Mouse (Mus musculus): ENCODE measurements around the gene Atat1. TPM values are rescaled to one million over a fixed set of nuclear protein-coding genes. Genes with fewer than 3 reads are reported as not detected.
A peak's percentile ranks its signal among the peaks of the same experiment; 100 is the strongest.
"Not testable (repeated sequence)": the region's sequence is repeated elsewhere in the genome, so short reads cannot be mapped to it uniquely, and the experiment has no call there.

Atat1 gene
- 43.4 and 45.4 TPM in 2 replicates for polyA plus RNA-seq (2015; fragmentation: Nextera tagmentation; extraction: Ambion mirVana)

DNA sequence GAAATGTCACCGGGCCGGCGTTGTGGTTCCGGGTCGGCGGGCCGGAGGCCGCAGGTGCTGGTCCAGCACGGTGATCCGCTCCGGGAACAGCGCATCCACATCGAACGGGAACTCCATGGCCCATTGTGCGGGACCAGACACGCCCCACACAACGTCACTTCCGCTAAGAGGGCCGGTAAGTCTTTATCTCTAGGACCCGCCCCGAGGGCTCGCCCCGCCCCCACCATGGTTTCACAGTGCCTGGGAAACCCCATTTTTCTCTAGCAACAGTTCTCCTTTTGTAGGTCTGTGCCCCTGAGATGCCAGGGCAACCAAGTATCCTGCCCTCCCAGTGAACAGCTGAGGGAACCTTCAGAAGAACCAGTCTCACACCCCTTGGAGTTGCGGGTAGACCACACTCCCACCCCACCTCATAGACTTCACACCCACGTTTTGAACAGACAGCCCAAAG lies at the start of gene Atat1:
Gene Atat1 (minus strand): TSS at position 157 of the 451 bp plus-strand sequence.
- Histone ChIP-seq H3K9me3 (ENCODE audit: control insufficient read depth, low read length) (no peaks in the 10 kb centered on the region), H3K27ac (ENCODE audit: low read length) (peak within 1 kb of the TSS; percentile 79), H3K4me1 (ENCODE audit: control insufficient read depth, insufficient read depth, low read length) (peaks cover 8% of the 10 kb centered on the region), H3K9ac (ENCODE audit: low read depth, low read length) (peak within 1 kb of the TSS; percentile 73), H3K4me3 (ENCODE audit: low read length) (peak within 1 kb of the TSS; percentile 77), H3K27me3 (replicated peaks; ENCODE audit: control insufficient read depth, insufficient read depth, low read length) (no peaks in the 10 kb centered on the region), H3K4me2 (ENCODE audit: low read depth, low read length) (peak within 1 kb of the TSS; percentile 88), H3K36me3 (ENCODE audit: control insufficient read depth, insufficient read depth, low read length) (peaks cover 14% of the 10 kb centered on the region)
- 3% methylated on average over 25 of the region's 25 CpGs for WGBS
- peak; percentile 87 for ATAC-seq

DNA sequence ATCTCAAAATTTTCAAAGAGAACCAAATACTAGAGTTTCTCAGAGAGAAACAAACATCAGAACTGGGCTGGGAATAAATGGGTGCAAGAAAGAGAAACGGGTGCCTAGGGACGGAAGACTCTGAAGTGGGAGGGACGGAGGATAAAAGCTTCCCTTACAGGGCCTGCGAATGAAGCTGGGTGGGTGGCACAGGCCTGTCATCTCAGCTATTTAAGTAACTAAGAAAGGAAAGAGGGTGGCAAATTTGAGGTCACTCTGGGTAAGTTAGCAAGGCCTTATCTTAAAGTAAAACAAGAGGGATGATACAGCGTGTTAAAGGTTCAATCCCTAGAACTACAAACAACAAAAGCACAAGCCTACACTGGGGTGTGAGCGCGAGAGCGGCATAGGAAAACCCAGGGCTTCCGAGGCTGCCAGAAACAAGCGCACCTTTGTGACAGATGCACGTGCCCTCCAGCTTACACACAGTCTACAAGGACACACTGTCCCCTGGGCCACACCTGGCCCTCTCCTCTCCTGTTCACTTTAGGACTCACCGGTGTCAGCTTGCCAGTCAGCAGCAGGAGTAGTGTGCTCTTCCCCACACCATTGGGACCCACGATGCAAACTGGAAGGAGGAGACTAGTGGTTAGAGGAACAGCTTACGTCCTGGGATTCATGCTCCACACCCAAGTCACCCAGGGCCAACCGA lies 48.8 kb upstream of the Atat1 start:
- Histone ChIP-seq H3K4me1 (ENCODE audit: control insufficient read depth, insufficient read depth, low read length) (no peaks in the 10 kb centered on the region), H3K27me3 (replicated peaks; ENCODE audit: control insufficient read depth, insufficient read depth, low read length) (no peaks in the 10 kb centered on the region), H3K27ac (ENCODE audit: low read length) (no peak overlapping the region), H3K36me3 (ENCODE audit: control insufficient read depth, insufficient read depth, low read length) (peaks cover 49% of the 10 kb centered on the region), H3K9me3 (ENCODE audit: control insufficient read depth, low read length) (no peaks in the 10 kb centered on the region), H3K4me2 (ENCODE audit: low read depth, low read length) (no peak overlapping the region), H3K4me3 (ENCODE audit: low read length) (no peak overlapping the region), H3K9ac (ENCODE audit: low read depth, low read length) (no peak overlapping the region)
- ATAC-seq = no peak
- 95% methylated on average over 15 of the region's 15 CpGs for WGBS

DNA sequence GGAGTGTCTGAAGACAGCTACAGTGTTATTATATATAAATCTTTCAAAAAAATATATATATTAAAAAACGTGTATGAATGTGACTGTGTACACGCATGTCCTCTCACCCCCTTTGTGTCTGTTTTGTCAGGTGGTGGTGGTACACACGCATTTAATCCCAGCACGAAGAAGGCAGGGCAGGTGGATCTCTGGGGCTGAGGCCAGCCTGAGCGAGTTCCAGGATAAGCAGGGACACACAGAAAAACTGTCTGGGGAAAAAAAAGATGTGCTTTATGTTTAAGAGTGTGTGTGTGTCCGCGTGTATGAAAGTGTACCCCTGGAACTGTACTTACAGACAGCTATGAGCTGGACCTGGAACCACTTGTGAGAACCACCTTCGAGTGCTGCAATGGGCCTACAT lies 44.8 kb upstream of the Atat1 start:
- WGBS = 77% methylated on average over 8 of the region's 8 CpGs

DNA sequence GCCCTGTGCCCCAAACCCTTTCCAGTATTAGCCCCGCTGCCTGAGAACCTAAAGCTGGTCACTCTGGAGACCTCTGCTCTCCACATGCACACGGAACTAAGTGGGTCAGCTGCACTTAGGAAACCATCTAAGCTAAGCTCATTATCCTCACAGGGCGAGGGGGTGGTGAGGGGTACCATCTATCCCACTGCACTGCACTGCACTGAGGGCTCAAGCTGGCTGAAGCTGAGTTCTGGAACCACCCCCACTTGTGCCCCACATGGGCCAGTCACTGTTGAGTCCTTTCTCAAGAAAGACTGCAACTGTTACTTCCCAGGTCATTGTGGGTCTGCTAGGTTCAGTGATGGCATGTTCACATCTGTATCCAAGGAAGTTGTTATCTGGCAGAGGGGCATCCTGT lies 42.7 kb upstream of the Atat1 start:
- not testable (repeated sequence) for ATAC-seq; H3K4me3 ChIP-seq (ENCODE audit: low read length); H3K9me3 ChIP-seq (ENCODE audit: control insufficient read depth, low read length); H3K4me1 ChIP-seq (ENCODE audit: control insufficient read depth, insufficient read depth, low read length); H3K4me2 ChIP-seq (ENCODE audit: low read depth, low read length); H3K27ac ChIP-seq (ENCODE audit: low read length); H3K27me3 ChIP-seq (replicated peaks; ENCODE audit: control insufficient read depth, insufficient read depth, low read length); H3K9ac ChIP-seq (ENCODE audit: low read depth, low read length)
- 93% methylated on average over 2 of the region's 3 CpGs for WGBS
- H3K36me3 ChIP-seq (ENCODE audit: control insufficient read depth, insufficient read depth, low read length) = peaks cover 11% of the 10 kb centered on the region

More for the DNA sequence above, 44.8 kb upstream of the Atat1 start:
- no peaks in the 10 kb centered on the region for H3K27me3 ChIP-seq (replicated peaks; ENCODE audit: control insufficient read depth, insufficient read depth, low read length)
- ATAC-seq = no peak
- H3K4me3 ChIP-seq (ENCODE audit: low read length) = no peak overlapping the region
- H3K27ac ChIP-seq (ENCODE audit: low read length) = no peak overlapping the region
- peaks cover 28% of the 10 kb centered on the region for H3K36me3 ChIP-seq (ENCODE audit: control insufficient read depth, insufficient read depth, low read length)
- no peaks in the 10 kb centered on the region for H3K4me1 ChIP-seq (ENCODE audit: control insufficient read depth, insufficient read depth, low read length)
- no peaks in the 10 kb centered on the region for H3K9me3 ChIP-seq (ENCODE audit: control insufficient read depth, low read length)
- no peak overlapping the region for H3K9ac ChIP-seq (ENCODE audit: low read depth, low read length)
- no peak overlapping the region for H3K4me2 ChIP-seq (ENCODE audit: low read depth, low read length)

DNA sequence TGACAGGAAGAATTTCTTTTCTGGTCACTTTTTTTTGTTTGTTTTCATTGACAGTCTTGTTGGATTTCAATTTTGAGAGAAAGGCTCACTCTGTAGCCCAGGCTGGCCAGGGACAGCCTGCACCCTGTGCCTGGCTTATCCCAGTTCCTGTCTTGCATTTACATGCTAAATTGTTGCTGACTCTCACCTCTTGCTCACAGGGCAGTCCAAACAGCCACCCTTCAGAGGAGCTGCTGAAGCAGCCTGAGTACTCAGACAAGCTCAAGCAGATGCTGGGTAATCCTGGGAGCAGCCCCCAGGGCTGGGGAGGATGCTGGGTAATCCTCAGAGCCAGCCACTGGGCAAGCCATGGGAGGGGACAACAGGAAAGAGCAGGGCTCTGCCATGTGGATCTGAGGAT lies 41.1 kb upstream of the Atat1 start:
- H3K27me3 ChIP-seq (replicated peaks; ENCODE audit: control insufficient read depth, insufficient read depth, low read length); ATAC-seq; H3K4me2 ChIP-seq (ENCODE audit: low read depth, low read length); H3K9ac ChIP-seq (ENCODE audit: low read depth, low read length); H3K27ac ChIP-seq (ENCODE audit: low read length); H3K36me3 ChIP-seq (ENCODE audit: control insufficient read depth, insufficient read depth, low read length); H3K9me3 ChIP-seq (ENCODE audit: control insufficient read depth, low read length); H3K4me3 ChIP-seq (ENCODE audit: low read length); H3K4me1 ChIP-seq (ENCODE audit: control insufficient read depth, insufficient read depth, low read length): not testable (repeated sequence)

DNA sequence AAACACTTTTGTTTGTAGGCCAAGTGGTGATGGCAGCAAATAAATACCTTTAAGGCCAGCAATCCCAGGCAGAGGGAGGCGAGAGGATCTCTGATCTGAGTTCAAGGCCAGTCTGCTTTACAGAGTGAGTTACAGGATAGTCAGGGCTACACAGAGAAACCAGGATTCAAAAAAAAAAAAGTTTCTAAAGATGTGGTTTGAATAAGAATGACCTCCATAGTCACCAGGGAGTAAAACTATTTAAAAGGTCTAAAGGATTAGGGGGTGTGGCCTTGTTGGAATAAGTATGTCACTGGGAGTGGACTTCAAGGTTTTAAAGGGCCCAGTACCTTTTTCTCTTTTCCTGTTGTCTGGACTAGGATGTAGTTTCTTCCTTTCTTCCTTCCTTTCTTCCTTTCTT lies 30.1 kb upstream of the Atat1 start:
- ATAC-seq = no peak
- H3K4me2 ChIP-seq (ENCODE audit: low read depth, low read length) = no peak overlapping the region
- WGBS = 58% methylated on average over 1 of the region's 1 CpGs

DNA sequence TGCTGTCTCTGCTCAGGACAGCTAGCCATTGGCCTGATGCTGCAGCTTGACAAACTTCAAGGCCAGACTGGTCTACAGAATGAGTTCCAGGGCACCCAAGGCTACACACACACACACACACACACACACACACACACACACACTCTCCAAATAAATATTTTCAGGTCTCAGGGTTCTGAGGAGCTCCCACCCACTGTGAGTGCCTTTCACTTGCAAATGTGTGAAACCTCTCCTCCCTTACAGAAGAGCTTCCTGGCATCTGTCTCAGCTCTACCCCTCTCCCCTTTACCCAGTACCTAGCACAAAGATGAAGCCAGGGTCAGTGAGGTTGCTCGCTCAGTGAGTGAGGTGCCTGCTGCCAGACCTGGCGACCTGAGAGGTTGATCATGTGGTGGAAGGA lies 29.2 kb upstream of the Atat1 start:
- Histone ChIP-seq H3K27me3 (replicated peaks; ENCODE audit: control insufficient read depth, insufficient read depth, low read length) (no peaks in the 10 kb centered on the region), H3K9ac (ENCODE audit: low read depth, low read length) (no peak overlapping the region), H3K27ac (ENCODE audit: low read length) (no peak overlapping the region), H3K36me3 (ENCODE audit: control insufficient read depth, insufficient read depth, low read length) (no peaks in the 10 kb centered on the region), H3K4me3 (ENCODE audit: low read length) (no peak overlapping the region), H3K4me2 (ENCODE audit: low read depth, low read length) (no peak overlapping the region), H3K9me3 (ENCODE audit: control insufficient read depth, low read length) (no peaks in the 10 kb centered on the region), H3K4me1 (ENCODE audit: control insufficient read depth, insufficient read depth, low read length) (no peaks in the 10 kb centered on the region)
- WGBS = 49% methylated on average over 2 of the region's 2 CpGs
- no peak for ATAC-seq

More for the DNA sequence above, 30.1 kb upstream of the Atat1 start:
- H3K27ac ChIP-seq (ENCODE audit: low read length) = no peak overlapping the region
- no peak overlapping the region for H3K9ac ChIP-seq (ENCODE audit: low read depth, low read length)
- no peaks in the 10 kb centered on the region for H3K9me3 ChIP-seq (ENCODE audit: control insufficient read depth, low read length)
- H3K27me3 ChIP-seq (replicated peaks; ENCODE audit: control insufficient read depth, insufficient read depth, low read length) = no peaks in the 10 kb centered on the region
- H3K36me3 ChIP-seq (ENCODE audit: control insufficient read depth, insufficient read depth, low read length) = no peaks in the 10 kb centered on the region
- no peaks in the 10 kb centered on the region for H3K4me1 ChIP-seq (ENCODE audit: control insufficient read depth, insufficient read depth, low read length)
- H3K4me3 ChIP-seq (ENCODE audit: low read length) = no peak overlapping the region

DNA sequence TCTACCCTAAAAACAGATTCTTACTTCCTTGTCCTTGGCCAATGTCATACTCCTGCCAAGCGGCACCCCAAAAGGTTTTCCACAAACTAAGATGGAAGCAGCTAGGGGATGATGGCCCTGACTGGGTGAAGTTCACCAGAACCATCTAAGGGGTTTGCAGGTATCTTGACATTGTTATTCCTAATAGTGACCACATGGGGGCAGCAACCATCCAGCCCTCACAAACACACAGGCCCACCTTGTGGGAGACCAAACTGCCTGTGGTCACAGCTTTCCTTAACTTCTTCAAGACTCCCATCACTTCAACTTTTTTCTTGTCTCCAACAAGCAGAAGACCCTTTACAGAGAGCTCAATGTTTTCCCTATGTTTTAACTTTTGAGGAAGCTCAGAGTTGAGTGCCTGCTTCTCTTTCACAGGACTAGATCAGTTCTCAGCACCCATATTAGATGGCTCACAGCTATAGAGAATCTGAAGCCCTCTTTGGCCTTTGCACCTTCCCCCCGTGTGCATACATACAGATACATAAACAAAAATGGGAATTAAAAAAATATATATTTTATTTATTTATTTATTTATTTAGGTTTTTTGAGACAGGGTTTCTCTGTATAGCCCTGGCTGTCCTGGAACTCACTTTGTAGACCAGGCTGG lies 27.9 kb upstream of the Atat1 start:
- Histone ChIP-seq H3K4me1 (ENCODE audit: control insufficient read depth, insufficient read depth, low read length) (no peaks in the 10 kb centered on the region), H3K4me3 (ENCODE audit: low read length) (no peak overlapping the region), H3K27ac (ENCODE audit: low read length) (no peak overlapping the region), H3K27me3 (replicated peaks; ENCODE audit: control insufficient read depth, insufficient read depth, low read length) (no peaks in the 10 kb centered on the region), H3K9ac (ENCODE audit: low read depth, low read length) (no peak overlapping the region), H3K9me3 (ENCODE audit: control insufficient read depth, low read length) (no peaks in the 10 kb centered on the region), H3K36me3 (ENCODE audit: control insufficient read depth, insufficient read depth, low read length) (no peaks in the 10 kb centered on the region), H3K4me2 (ENCODE audit: low read depth, low read length) (no peak overlapping the region)
- WGBS = 40% methylated on average over 2 of the region's 2 CpGs
- ATAC-seq = peak; percentile 46; the same call in 1 of the 2 replicates

DNA sequence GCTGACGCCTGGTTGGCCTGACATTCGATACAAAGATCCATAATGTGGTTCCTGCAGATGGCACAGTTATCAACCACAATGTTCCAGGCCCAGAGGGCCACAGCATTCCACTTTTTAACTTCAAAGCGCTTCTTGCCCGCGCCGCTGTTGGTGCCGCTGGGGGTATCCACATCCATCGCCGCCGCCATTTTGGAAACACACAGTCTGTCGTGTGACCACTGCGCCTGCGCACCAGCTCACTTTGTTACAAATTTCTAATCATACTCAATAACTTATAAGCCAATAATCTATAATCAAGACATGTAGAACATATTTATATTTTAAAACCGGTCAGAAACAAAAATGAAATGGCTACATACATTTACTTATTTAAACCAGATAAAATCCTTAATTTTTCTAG lies 25.9 kb upstream of the Atat1 start:
- H3K4me1 ChIP-seq (ENCODE audit: control insufficient read depth, insufficient read depth, low read length); H3K4me3 ChIP-seq (ENCODE audit: low read length); H3K4me2 ChIP-seq (ENCODE audit: low read depth, low read length); H3K27ac ChIP-seq (ENCODE audit: low read length); H3K9me3 ChIP-seq (ENCODE audit: control insufficient read depth, low read length); H3K27me3 ChIP-seq (replicated peaks; ENCODE audit: control insufficient read depth, insufficient read depth, low read length); ATAC-seq; H3K36me3 ChIP-seq (ENCODE audit: control insufficient read depth, insufficient read depth, low read length); H3K9ac ChIP-seq (ENCODE audit: low read depth, low read length): not testable (repeated sequence)
- 88% methylated on average over 14 of the region's 14 CpGs for WGBS

Measured in intestine, embryonic 16.5 days (tissue).